Mouse (Mus musculus) heart, postnatal 0 days (tissue): ENCODE measurements around the gene Aplp2.

Experiments
- CTCF ChIP-seq: IDR thresholded peaks from 2 replicates; pipeline ENCODE4 v1.5.1; 2016; ENCODE audit warnings: antibody characterized with exemption, control low read depth, low read depth
- EP300 ChIP-seq: IDR thresholded peaks from 2 replicates; pipeline ENCODE4 v1.6.1; 2016; ENCODE audit warnings: antibody characterized with exemption, low read depth

- no peak for TF ChIP-seq CTCF
- no peak for TF ChIP-seq EP300
Measured at GRCm38 (mm10) chr9:31148135-31148534, 63.5 kb downstream of the Aplp2 start.
